Mouse (Mus musculus): ENCODE measurements around the gene Zrsr1. TPM values are rescaled to one million over a fixed set of nuclear protein-coding genes. Genes with fewer than 3 reads are reported as not detected.

Gene Zrsr1
- 1.5 and 2.3 TPM in 2 replicates for polyA plus RNA-seq (2015; fragmentation: Nextera tagmentation; extraction: Ambion mirVana)

GRCm38 (mm10) chr11:22971835-22972709 is at the start of gene Zrsr1:
Zrsr1 (plus strand) TSS chr11:22972005.

GRCm38 (mm10) chr11:22981984-22982757 is 10.4 kb downstream of the Zrsr1 start, which contains the start of the genes Gm28048 and Commd1:
Gm28048 (minus strand) TSS chr11:22982090.
Commd1 (minus strand) TSS chr11:22982382.

GRCm38 (mm10) chr11:22990393-22991126 is 18.8 kb downstream of the Zrsr1 start, which contains the start of gene Cct4:
Cct4 (plus strand) TSS chr11:22990519.

GRCm38 (mm10) chr11:23007481-23008180 is 35.8 kb downstream of the Zrsr1 start, which contains the start of gene Fam161a:
Fam161a (plus strand) TSS chr11:23007531.

Other genes starting within 250 kb of the Zrsr1 start
- 16.1 and 19.7 TPM in 2 replicates for gene B3gnt2, start 111.0 kb upstream of the Zrsr1 start, polyA plus RNA-seq (2015; fragmentation: Nextera tagmentation; extraction: Ambion mirVana)
- 18.9 and 19.5 TPM in 2 replicates for gene Gm28048, start 10.1 kb downstream of the Zrsr1 start, polyA plus RNA-seq (2015; fragmentation: Nextera tagmentation; extraction: Ambion mirVana)
- gene Commd1, start 10.4 kb downstream of the Zrsr1 start, polyA plus RNA-seq (2015; fragmentation: Nextera tagmentation; extraction: Ambion mirVana): 271 and 285 TPM in 2 replicates
- 152 and 179 TPM in 2 replicates for gene Cct4, start 18.5 kb downstream of the Zrsr1 start, polyA plus RNA-seq (2015; fragmentation: Nextera tagmentation; extraction: Ambion mirVana)
- 5.0 and 5.9 TPM in 2 replicates for gene Fam161a, start 35.5 kb downstream of the Zrsr1 start, polyA plus RNA-seq (2015; fragmentation: Nextera tagmentation; extraction: Ambion mirVana)